Mouse (Mus musculus): Measurements from ENCODE around the gene Tnik. TPM values are rescaled to one million over a fixed set of nuclear protein-coding genes. Genes with fewer than 3 reads are reported as not detected.
A peak's percentile ranks its signal among the peaks of the same experiment; 100 is the strongest.

The Tnik gene
- polyA plus RNA-seq, 1 experiment, result 0.83 TPM

- no peaks in the 10 kb centered on the region for H3K4me1 ChIP-seq (ENCODE audit: control insufficient read depth, insufficient read depth, low read length)
- 74% methylated on average over 12 of the region's 12 CpGs for WGBS
- no peak for DNase-seq
- H3K36me3 ChIP-seq (ENCODE audit: control insufficient read depth, insufficient read depth, low read length), result no peaks in the 10 kb centered on the region
- no peak overlapping the region for H3K27ac ChIP-seq (ENCODE audit: insufficient read depth, low read depth, low read length)
- no peaks in the 10 kb centered on the region; the same call in 1 of the 2 replicates for H3K27me3 ChIP-seq (replicated peaks; ENCODE audit: control insufficient read depth, insufficient read depth, low read length)
- H3K4me3 ChIP-seq (ENCODE audit: insufficient read depth, low read depth, low read length), result no peak overlapping the region
- TF ChIP-seq CTCF (conservative IDR thresholded peaks at IDR 0.05; ENCODE audit: insufficient read depth, insufficient read length, low read depth, low read length), result 0 out of 2 replicates have a peak, but pooled peaks have one; percentile 15
- no peak for TF ChIP-seq POLR2A (IDR thresholded peaks at IDR 0.05; ENCODE audit: low read depth, low read length)
These were observed 301.6 kb downstream of the Tnik start for GRCm38 (mm10) chr3:28564370-28565357.

- TF ChIP-seq CTCF (conservative IDR thresholded peaks at IDR 0.05; ENCODE audit: insufficient read depth, insufficient read length, low read depth, low read length) (no peak), POLR2A (IDR thresholded peaks at IDR 0.05; ENCODE audit: low read depth, low read length) (no peak)
- 38% methylated on average over 15 of the region's 15 CpGs for WGBS
- H3K4me3 ChIP-seq (ENCODE audit: insufficient read depth, low read depth, low read length), result no peak overlapping the region
- no peaks in the 10 kb centered on the region for H3K4me1 ChIP-seq (ENCODE audit: control insufficient read depth, insufficient read depth, low read length)
- no peaks in the 10 kb centered on the region for H3K27me3 ChIP-seq (replicated peaks; ENCODE audit: control insufficient read depth, insufficient read depth, low read length)
- H3K36me3 ChIP-seq (ENCODE audit: control insufficient read depth, insufficient read depth, low read length), result no peaks in the 10 kb centered on the region
- no peak overlapping the region for H3K27ac ChIP-seq (ENCODE audit: insufficient read depth, low read depth, low read length)
- DNase-seq, result peak; percentile 33
These were observed 314.3 kb downstream of the Tnik start for GRCm38 (mm10) chr3:28577301-28577700.

GRCm38 (mm10) chr3:28578950-28579615 is 316.1 kb downstream of the Tnik start:
- Histone ChIP-seq H3K36me3 (ENCODE audit: control insufficient read depth, insufficient read depth, low read length) (no peaks in the 10 kb centered on the region), H3K4me1 (ENCODE audit: control insufficient read depth, insufficient read depth, low read length) (no peaks in the 10 kb centered on the region), H3K4me3 (ENCODE audit: insufficient read depth, low read depth, low read length) (no peak overlapping the region), H3K27ac (ENCODE audit: insufficient read depth, low read depth, low read length) (no peak overlapping the region), H3K27me3 (replicated peaks; ENCODE audit: control insufficient read depth, insufficient read depth, low read length) (no peaks in the 10 kb centered on the region)
- 90% methylated on average over 18 of the region's 18 CpGs for whole genome bisulfite sequencing
- DNase-seq, result no peak
- TF ChIP-seq POLR2A (IDR thresholded peaks at IDR 0.05; ENCODE audit: low read depth, low read length) (no peak), CTCF (conservative IDR thresholded peaks at IDR 0.05; ENCODE audit: insufficient read depth, insufficient read length, low read depth, low read length) (no peak)

- 78% methylated on average over 9 of the region's 9 CpGs for WGBS
- Histone ChIP-seq H3K4me1 (ENCODE audit: control insufficient read depth, insufficient read depth, low read length) (no peaks in the 10 kb centered on the region), H3K4me3 (ENCODE audit: insufficient read depth, low read depth, low read length) (no peak overlapping the region), H3K27ac (ENCODE audit: insufficient read depth, low read depth, low read length) (no peak overlapping the region), H3K36me3 (ENCODE audit: control insufficient read depth, insufficient read depth, low read length) (no peaks in the 10 kb centered on the region), H3K27me3 (replicated peaks; ENCODE audit: control insufficient read depth, insufficient read depth, low read length) (no peaks in the 10 kb centered on the region; the same call in 1 of the 2 replicates)
- no peak for DNase-seq
- TF ChIP-seq CTCF (conservative IDR thresholded peaks at IDR 0.05; ENCODE audit: insufficient read depth, insufficient read length, low read depth, low read length) (no peak), POLR2A (IDR thresholded peaks at IDR 0.05; ENCODE audit: low read depth, low read length) (no peak)
These were observed 322.9 kb downstream of the Tnik start for GRCm38 (mm10) chr3:28585750-28586465.

GRCm38 (mm10) chr3:28587808-28588207 is 324.8 kb downstream of the Tnik start:
- 68% methylated on average over 5 of the region's 5 CpGs for WGBS
- no peaks in the 10 kb centered on the region for H3K36me3 ChIP-seq (ENCODE audit: control insufficient read depth, insufficient read depth, low read length)
- no peak overlapping the region for H3K4me3 ChIP-seq (ENCODE audit: insufficient read depth, low read depth, low read length)
- H3K27ac ChIP-seq (ENCODE audit: insufficient read depth, low read depth, low read length), result no peak overlapping the region
- DNase-seq, result peak; percentile 8
- no peak for TF ChIP-seq POLR2A (IDR thresholded peaks at IDR 0.05; ENCODE audit: low read depth, low read length)
- no peak for TF ChIP-seq CTCF (conservative IDR thresholded peaks at IDR 0.05; ENCODE audit: insufficient read depth, insufficient read length, low read depth, low read length)
- H3K27me3 ChIP-seq (replicated peaks; ENCODE audit: control insufficient read depth, insufficient read depth, low read length), result no peaks in the 10 kb centered on the region; the same call in 1 of the 2 replicates
- no peaks in the 10 kb centered on the region; the same call in 1 of the 2 replicates for H3K4me1 ChIP-seq (ENCODE audit: control insufficient read depth, insufficient read depth, low read length)

GRCm38 (mm10) chr3:28591345-28591744 is 328.3 kb downstream of the Tnik start:
- WGBS, result 23% methylated on average over 7 of the region's 7 CpGs
- no peak overlapping the region for H3K27ac ChIP-seq (ENCODE audit: insufficient read depth, low read depth, low read length)
- H3K36me3 ChIP-seq (ENCODE audit: control insufficient read depth, insufficient read depth, low read length), result no peaks in the 10 kb centered on the region
- no peaks in the 10 kb centered on the region; the same call in 1 of the 2 replicates for H3K27me3 ChIP-seq (replicated peaks; ENCODE audit: control insufficient read depth, insufficient read depth, low read length)
- H3K4me3 ChIP-seq (ENCODE audit: insufficient read depth, low read depth, low read length), result no peak overlapping the region
- DNase-seq, result peak; percentile 88
- TF ChIP-seq POLR2A (IDR thresholded peaks at IDR 0.05; ENCODE audit: low read depth, low read length), result no peak
- no peak for TF ChIP-seq CTCF (conservative IDR thresholded peaks at IDR 0.05; ENCODE audit: insufficient read depth, insufficient read length, low read depth, low read length)
- H3K4me1 ChIP-seq (ENCODE audit: control insufficient read depth, insufficient read depth, low read length), result no peaks in the 10 kb centered on the region; the same call in 1 of the 2 replicates

Data from kidney, adult 2 months (tissue).